Mouse (Mus musculus): ENCODE results near the gene Urad. TPM values are rescaled to one million over a fixed set of nuclear protein-coding genes. Genes with fewer than 3 reads are reported as not detected.

The Urad gene
- polyA plus RNA-seq, 1 experiment from 2014 or later = not detected

- H3K36me3 ChIP-seq (ENCODE audit: control insufficient read depth, insufficient read depth) = no peaks in the 10 kb centered on the region
- H3K9ac ChIP-seq (replicated peaks; ENCODE audit: low read depth, low read length) = no peak overlapping the region
- no peak for ATAC-seq
- H3K4me2 ChIP-seq (ENCODE audit: low read length) = no peak overlapping the region
- H3K27ac ChIP-seq (ENCODE audit: low read length) = no peak overlapping the region
- WGBS = 57% methylated on average over 7 of the region's 7 CpGs
- no peak overlapping the region for H3K4me3 ChIP-seq (replicated peaks; ENCODE audit: low read length)
- H3K27me3 ChIP-seq (replicated peaks; ENCODE audit: control insufficient read depth, insufficient read depth, low read length) = 0 out of 2 replicates have a peak, but pooled peaks cover 2% of the 10 kb centered on the region
- H3K9me3 ChIP-seq (ENCODE audit: control insufficient read depth, low read length) = no peaks in the 10 kb centered on the region
- no peaks in the 10 kb centered on the region for H3K4me1 ChIP-seq (replicated peaks; ENCODE audit: control insufficient read depth, insufficient read depth, low read length)
Observed at GRCm38 (mm10) chr5:147332711-147333110, 10.5 kb upstream of the Urad start.

GRCm38 (mm10) chr5:147331547-147331946 lies 9.3 kb upstream of the Urad start:
- no peak for ATAC-seq

GRCm38 (mm10) chr5:147329946-147330345 lies 7.7 kb upstream of the Urad start:
- H3K4me1 ChIP-seq (replicated peaks; ENCODE audit: control insufficient read depth, insufficient read depth, low read length) = no peaks in the 10 kb centered on the region
- H3K27me3 ChIP-seq (replicated peaks; ENCODE audit: control insufficient read depth, insufficient read depth, low read length) = 0 out of 2 replicates have a peak, but pooled peaks cover 2% of the 10 kb centered on the region
- no peak overlapping the region for H3K4me2 ChIP-seq (ENCODE audit: low read length)
- H3K9me3 ChIP-seq (ENCODE audit: control insufficient read depth, low read length) = no peaks in the 10 kb centered on the region
- WGBS = 83% methylated on average over 11 of the region's 11 CpGs
- no peak overlapping the region for H3K4me3 ChIP-seq (replicated peaks; ENCODE audit: low read length)
- ATAC-seq = no peak
- H3K27ac ChIP-seq (ENCODE audit: low read length) = no peak overlapping the region
- no peak overlapping the region for H3K9ac ChIP-seq (replicated peaks; ENCODE audit: low read depth, low read length)
- H3K36me3 ChIP-seq (ENCODE audit: control insufficient read depth, insufficient read depth) = no peaks in the 10 kb centered on the region

More at GRCm38 (mm10) chr5:147331547-147331946, 9.3 kb upstream of the Urad start:
- H3K36me3 ChIP-seq (ENCODE audit: control insufficient read depth, insufficient read depth) = no peaks in the 10 kb centered on the region
- WGBS = 37% methylated on average over 2 of the region's 2 CpGs
- 0 out of 2 replicates have a peak, but pooled peaks cover 2% of the 10 kb centered on the region for H3K27me3 ChIP-seq (replicated peaks; ENCODE audit: control insufficient read depth, insufficient read depth, low read length)
- no peak overlapping the region for H3K27ac ChIP-seq (ENCODE audit: low read length)
- H3K4me1 ChIP-seq (replicated peaks; ENCODE audit: control insufficient read depth, insufficient read depth, low read length) = no peaks in the 10 kb centered on the region
- no peaks in the 10 kb centered on the region for H3K9me3 ChIP-seq (ENCODE audit: control insufficient read depth, low read length)
- no peak overlapping the region for H3K9ac ChIP-seq (replicated peaks; ENCODE audit: low read depth, low read length)
- no peak overlapping the region for H3K4me2 ChIP-seq (ENCODE audit: low read length)
- no peak overlapping the region for H3K4me3 ChIP-seq (replicated peaks; ENCODE audit: low read length)

- Histone ChIP-seq H3K4me3 (replicated peaks; ENCODE audit: low read length) (no peak overlapping the region), H3K27me3 (replicated peaks; ENCODE audit: control insufficient read depth, insufficient read depth, low read length) (peaks cover 6% of the 10 kb centered on the region), H3K4me2 (ENCODE audit: low read length) (no peak overlapping the region), H3K9me3 (ENCODE audit: control insufficient read depth, low read length) (no peaks in the 10 kb centered on the region), H3K9ac (replicated peaks; ENCODE audit: low read depth, low read length) (no peak overlapping the region), H3K36me3 (ENCODE audit: control insufficient read depth, insufficient read depth) (no peaks in the 10 kb centered on the region), H3K27ac (ENCODE audit: low read length) (no peak overlapping the region), H3K4me1 (replicated peaks; ENCODE audit: control insufficient read depth, insufficient read depth, low read length) (no peaks in the 10 kb centered on the region)
- no peak for ATAC-seq
- 91% methylated on average over 5 of the region's 5 CpGs for WGBS
Observed at GRCm38 (mm10) chr5:147327636-147328035, 5.4 kb upstream of the Urad start.

- ATAC-seq = no peak
- H3K4me1 ChIP-seq (replicated peaks; ENCODE audit: control insufficient read depth, insufficient read depth, low read length) = no peaks in the 10 kb centered on the region
- 69% methylated on average over 11 of the region's 11 CpGs for WGBS
Observed at GRCm38 (mm10) chr5:147325931-147326330, 3.7 kb upstream of the Urad start.

GRCm38 (mm10) chr5:147323237-147323917 lies 1.1 kb upstream of the Urad start:
- WGBS = 20% methylated on average over 17 of the region's 17 CpGs
- H3K4me3 ChIP-seq (replicated peaks; ENCODE audit: low read length) = no peak overlapping the region
- peaks cover 37% of the 10 kb centered on the region for H3K27me3 ChIP-seq (replicated peaks; ENCODE audit: control insufficient read depth, insufficient read depth, low read length)
- H3K4me1 ChIP-seq (replicated peaks; ENCODE audit: control insufficient read depth, insufficient read depth, low read length) = no peaks in the 10 kb centered on the region
- no peak overlapping the region for H3K4me2 ChIP-seq (ENCODE audit: low read length)
- H3K9ac ChIP-seq (replicated peaks; ENCODE audit: low read depth, low read length) = no peak overlapping the region
- no peak overlapping the region for H3K27ac ChIP-seq (ENCODE audit: low read length)
- H3K9me3 ChIP-seq (ENCODE audit: control insufficient read depth, low read length) = no peaks in the 10 kb centered on the region
- ATAC-seq = no peak
- no peaks in the 10 kb centered on the region for H3K36me3 ChIP-seq (ENCODE audit: control insufficient read depth, insufficient read depth)

More at GRCm38 (mm10) chr5:147325931-147326330, 3.7 kb upstream of the Urad start:
- H3K9ac ChIP-seq (replicated peaks; ENCODE audit: low read depth, low read length) = no peak overlapping the region
- no peak overlapping the region for H3K4me2 ChIP-seq (ENCODE audit: low read length)
- H3K27me3 ChIP-seq (replicated peaks; ENCODE audit: control insufficient read depth, insufficient read depth, low read length) = peaks cover 23% of the 10 kb centered on the region
- H3K4me3 ChIP-seq (replicated peaks; ENCODE audit: low read length) = no peak overlapping the region
- H3K36me3 ChIP-seq (ENCODE audit: control insufficient read depth, insufficient read depth) = no peaks in the 10 kb centered on the region
- H3K9me3 ChIP-seq (ENCODE audit: control insufficient read depth, low read length) = no peaks in the 10 kb centered on the region
- no peak overlapping the region for H3K27ac ChIP-seq (ENCODE audit: low read length)

- peak; percentile 69; the same call in 1 of the 2 replicates for ATAC-seq
- no peaks in the 10 kb centered on the region for H3K36me3 ChIP-seq (ENCODE audit: control insufficient read depth, insufficient read depth)
Observed at GRCm38 (mm10) chr5:147319653-147320052, 2.6 kb downstream of the Urad start.

GRCm38 (mm10) chr5:147317991-147318390 lies 4.2 kb downstream of the Urad start:
- Histone ChIP-seq H3K9ac (replicated peaks; ENCODE audit: low read depth, low read length) (no peak overlapping the region), H3K4me1 (replicated peaks; ENCODE audit: control insufficient read depth, insufficient read depth, low read length) (0 out of 2 replicates have a peak, but pooled peaks cover 3% of the 10 kb centered on the region), H3K27me3 (replicated peaks; ENCODE audit: control insufficient read depth, insufficient read depth, low read length) (peaks cover 89% of the 10 kb centered on the region), H3K4me3 (replicated peaks; ENCODE audit: low read length) (no peak overlapping the region), H3K4me2 (ENCODE audit: low read length) (no peak overlapping the region), H3K27ac (ENCODE audit: low read length) (no peak overlapping the region), H3K36me3 (ENCODE audit: control insufficient read depth, insufficient read depth) (no peaks in the 10 kb centered on the region), H3K9me3 (ENCODE audit: control insufficient read depth, low read length) (no peaks in the 10 kb centered on the region)
- 19% methylated on average over 7 of the region's 7 CpGs for WGBS
- no peak for ATAC-seq

More at GRCm38 (mm10) chr5:147319653-147320052, 2.6 kb downstream of the Urad start:
- Histone ChIP-seq H3K9ac (replicated peaks; ENCODE audit: low read depth, low read length) (no peak overlapping the region), H3K27me3 (replicated peaks; ENCODE audit: control insufficient read depth, insufficient read depth, low read length) (peaks cover 74% of the 10 kb centered on the region), H3K27ac (ENCODE audit: low read length) (no peak overlapping the region), H3K4me2 (ENCODE audit: low read length) (no peak overlapping the region), H3K4me3 (replicated peaks; ENCODE audit: low read length) (no peak overlapping the region), H3K9me3 (ENCODE audit: control insufficient read depth, low read length) (no peaks in the 10 kb centered on the region), H3K4me1 (replicated peaks; ENCODE audit: control insufficient read depth, insufficient read depth, low read length) (0 out of 2 replicates have a peak, but pooled peaks cover 3% of the 10 kb centered on the region)

GRCm38 (mm10) chr5:147317321-147317720 lies 4.9 kb downstream of the Urad start:
- Histone ChIP-seq H3K9ac (replicated peaks; ENCODE audit: low read depth, low read length) (no peak overlapping the region), H3K27me3 (replicated peaks; ENCODE audit: control insufficient read depth, insufficient read depth, low read length) (peaks cover 87% of the 10 kb centered on the region), H3K4me1 (replicated peaks; ENCODE audit: control insufficient read depth, insufficient read depth, low read length) (0 out of 2 replicates have a peak, but pooled peaks cover 3% of the 10 kb centered on the region), H3K27ac (ENCODE audit: low read length) (no peak overlapping the region), H3K4me2 (ENCODE audit: low read length) (no peak overlapping the region), H3K9me3 (ENCODE audit: control insufficient read depth, low read length) (no peaks in the 10 kb centered on the region), H3K4me3 (replicated peaks; ENCODE audit: low read length) (no peak overlapping the region), H3K36me3 (ENCODE audit: control insufficient read depth, insufficient read depth) (no peaks in the 10 kb centered on the region)
- no peak for ATAC-seq
- 6% methylated on average over 7 of the region's 7 CpGs for WGBS

Data from forebrain, embryonic 16.5 days (tissue).